Mouse (Mus musculus): Measurements from ENCODE around the gene Zbtb7b. TPM values are rescaled to one million over a fixed set of nuclear protein-coding genes. Genes with fewer than 3 reads are reported as not detected.

Gene Zbtb7b
- polyA plus RNA-seq, 2 experiments: 3.4 to 13.4 TPM

DNA sequence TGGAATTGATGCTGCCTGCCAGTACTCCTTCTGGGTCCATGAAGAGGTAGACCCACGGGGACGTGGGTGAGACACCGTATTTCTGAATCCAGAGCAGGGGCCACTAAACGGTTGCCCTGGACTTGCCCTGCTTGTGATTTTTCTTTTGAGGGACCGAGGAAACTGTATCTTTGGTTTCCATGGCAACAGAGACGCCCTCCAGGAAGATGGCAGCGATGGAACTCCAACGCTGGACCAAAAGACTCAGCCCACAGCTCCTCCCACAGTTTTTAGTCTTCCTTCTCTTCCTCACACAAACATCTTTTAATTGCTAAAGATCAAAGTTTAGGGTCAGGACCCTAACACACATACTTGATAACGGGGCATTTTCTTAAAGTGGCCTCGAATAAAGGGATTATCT lies 62.6 kb downstream of the Zbtb7b start:
- DNase-seq (ENCODE audit: low spot score) (no peak), ATAC-seq (ENCODE audit: low FRiP score, low read depth) (no peak)
- Histone ChIP-seq H3K4me1 (ENCODE audit: control insufficient read depth, insufficient read depth, low read length) (peaks cover 18% of the 10 kb centered on the region), H3K9me3 (ENCODE audit: control insufficient read depth, low read length) (no peaks in the 10 kb centered on the region), H3K27me3 (ENCODE audit: control insufficient read depth, insufficient read depth, low read length) (no peaks in the 10 kb centered on the region), H3K9ac (ENCODE audit: low read depth, low read length, severe bottlenecking) (no peak overlapping the region), H3K27ac (replicated peaks; ENCODE audit: low read depth, low read length) (no peak overlapping the region), H3K36me3 (ENCODE audit: control insufficient read depth, insufficient read depth, low read length) (peaks cover 28% of the 10 kb centered on the region), H3K4me2 (replicated peaks; ENCODE audit: low read depth, low read length, severe bottlenecking) (no peak overlapping the region), H3K4me3 (replicated peaks; ENCODE audit: low read length) (no peak overlapping the region)
- no peak for TF ChIP-seq POLR2A (IDR thresholded peaks at IDR 0.05; ENCODE audit: borderline replicate concordance, extremely low read depth, insufficient read depth, insufficient read length)
- 40% methylated on average over 10 of the region's 10 CpGs for WGBS

DNA sequence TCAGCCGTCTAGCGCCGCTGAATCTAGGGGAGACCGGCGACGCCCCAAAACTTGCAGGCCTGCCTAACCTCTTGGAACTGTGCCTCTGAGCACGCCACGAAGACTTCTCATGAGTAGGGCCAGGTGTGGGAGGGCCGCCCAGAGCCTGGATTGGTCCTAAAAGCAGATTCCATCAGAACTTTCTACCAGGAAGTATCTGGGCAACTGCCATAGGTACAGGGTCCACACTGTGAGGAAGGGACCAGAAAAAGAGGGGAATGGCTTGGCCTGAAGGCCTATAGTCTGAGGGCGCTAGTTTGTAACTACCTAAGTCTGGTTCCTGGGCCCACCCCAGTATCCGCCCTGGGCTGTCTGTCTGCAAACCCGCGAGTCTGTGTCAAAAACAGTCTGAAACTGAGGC lies 63.0 kb downstream of the Zbtb7b start:
- Histone ChIP-seq H3K27ac (replicated peaks; ENCODE audit: low read depth, low read length) (no peak overlapping the region), H3K36me3 (ENCODE audit: control insufficient read depth, insufficient read depth, low read length) (peaks cover 28% of the 10 kb centered on the region), H3K9ac (ENCODE audit: low read depth, low read length, severe bottlenecking) (no peak overlapping the region), H3K4me1 (ENCODE audit: control insufficient read depth, insufficient read depth, low read length) (peaks cover 15% of the 10 kb centered on the region), H3K4me3 (replicated peaks; ENCODE audit: low read length) (no peak overlapping the region), H3K27me3 (ENCODE audit: control insufficient read depth, insufficient read depth, low read length) (no peaks in the 10 kb centered on the region), H3K9me3 (ENCODE audit: control insufficient read depth, low read length) (no peaks in the 10 kb centered on the region), H3K4me2 (replicated peaks; ENCODE audit: low read depth, low read length, severe bottlenecking) (no peak overlapping the region)
- TF ChIP-seq POLR2A (IDR thresholded peaks at IDR 0.05; ENCODE audit: borderline replicate concordance, extremely low read depth, insufficient read depth, insufficient read length): no peak
- no peak for DNase-seq (ENCODE audit: low spot score)
- ATAC-seq (ENCODE audit: low FRiP score, low read depth): no peak
- 68% methylated on average over 13 of the region's 13 CpGs for WGBS

DNA sequence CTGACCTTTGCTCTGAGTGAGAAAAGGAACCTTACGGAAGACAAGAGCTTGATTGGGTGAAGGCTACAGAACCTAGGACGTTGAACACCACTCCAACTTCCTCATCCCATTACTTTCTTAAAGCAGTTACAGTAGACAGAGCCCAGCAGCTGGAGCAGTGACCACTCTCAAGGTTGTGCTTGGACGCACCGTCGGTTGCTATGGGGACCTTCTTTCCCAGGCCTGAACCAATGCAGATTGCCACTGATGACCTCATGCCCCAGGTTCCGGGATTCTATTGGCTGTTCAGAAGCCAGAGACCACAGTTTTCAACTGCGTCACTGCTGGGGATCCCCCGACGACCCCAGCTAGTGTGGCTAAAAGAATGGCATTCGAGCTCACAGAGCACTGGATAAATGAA lies 63.6 kb downstream of the Zbtb7b start:
- no peak for TF ChIP-seq POLR2A (IDR thresholded peaks at IDR 0.05; ENCODE audit: borderline replicate concordance, extremely low read depth, insufficient read depth, insufficient read length)
- DNase-seq (ENCODE audit: low spot score): peak; percentile 12
- Histone ChIP-seq H3K9me3 (ENCODE audit: control insufficient read depth, low read length) (no peaks in the 10 kb centered on the region), H3K4me1 (ENCODE audit: control insufficient read depth, insufficient read depth, low read length) (peaks cover 9% of the 10 kb centered on the region; the same call in 1 of the 2 replicates), H3K4me3 (replicated peaks; ENCODE audit: low read length) (no peak overlapping the region), H3K27me3 (ENCODE audit: control insufficient read depth, insufficient read depth, low read length) (no peaks in the 10 kb centered on the region), H3K4me2 (replicated peaks; ENCODE audit: low read depth, low read length, severe bottlenecking) (no peak overlapping the region), H3K36me3 (ENCODE audit: control insufficient read depth, insufficient read depth, low read length) (peaks cover 28% of the 10 kb centered on the region), H3K27ac (replicated peaks; ENCODE audit: low read depth, low read length) (no peak overlapping the region), H3K9ac (ENCODE audit: low read depth, low read length, severe bottlenecking) (no peak overlapping the region)
- no peak for ATAC-seq (ENCODE audit: low FRiP score, low read depth)
- 28% methylated on average over 10 of the region's 10 CpGs for WGBS

- Histone ChIP-seq H3K9ac (ENCODE audit: low read depth, low read length, severe bottlenecking) (no peak overlapping the region), H3K27me3 (ENCODE audit: control insufficient read depth, insufficient read depth, low read length) (no peaks in the 10 kb centered on the region), H3K9me3 (ENCODE audit: control insufficient read depth, low read length) (no peaks in the 10 kb centered on the region), H3K36me3 (ENCODE audit: control insufficient read depth, insufficient read depth, low read length) (peaks cover 28% of the 10 kb centered on the region), H3K4me2 (replicated peaks; ENCODE audit: low read depth, low read length, severe bottlenecking) (no peak overlapping the region), H3K4me1 (ENCODE audit: control insufficient read depth, insufficient read depth, low read length) (peaks cover 9% of the 10 kb centered on the region; the same call in 1 of the 2 replicates), H3K27ac (replicated peaks; ENCODE audit: low read depth, low read length) (no peak overlapping the region), H3K4me3 (replicated peaks; ENCODE audit: low read length) (no peak overlapping the region)
- no peak for DNase-seq (ENCODE audit: low spot score)
- WGBS: 35% methylated on average over 3 of the region's 3 CpGs
- ATAC-seq (ENCODE audit: low FRiP score, low read depth): no peak
- TF ChIP-seq POLR2A (IDR thresholded peaks at IDR 0.05; ENCODE audit: borderline replicate concordance, extremely low read depth, insufficient read depth, insufficient read length): no peak
Observed at GRCm38 (mm10) chr3:89330346-89330745, 64.2 kb downstream of the Zbtb7b start.

DNA sequence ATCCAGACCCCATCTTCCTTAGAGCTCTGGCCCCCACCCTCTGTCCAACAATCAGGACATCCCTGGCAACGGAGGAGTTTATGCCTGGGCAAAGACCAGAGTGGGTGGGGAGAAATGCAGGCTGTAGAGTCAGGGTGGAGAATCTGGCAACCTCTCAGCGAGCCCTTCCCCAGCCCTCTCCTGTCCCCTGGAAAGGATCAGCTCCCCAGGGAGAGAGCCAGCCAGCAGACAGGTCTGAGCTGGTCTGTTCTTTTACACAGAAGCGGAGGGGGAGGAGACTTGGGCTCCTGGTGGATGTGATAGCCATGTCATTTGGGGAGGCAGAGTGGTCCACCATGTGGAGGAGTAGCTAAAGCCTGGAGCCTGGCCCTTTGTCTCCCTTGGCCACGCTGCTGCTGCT lies 66.0 kb downstream of the Zbtb7b start:
- Histone ChIP-seq H3K4me1 (ENCODE audit: control insufficient read depth, insufficient read depth, low read length) (peaks cover 9% of the 10 kb centered on the region; the same call in 1 of the 2 replicates), H3K27me3 (ENCODE audit: control insufficient read depth, insufficient read depth, low read length) (no peaks in the 10 kb centered on the region), H3K27ac (replicated peaks; ENCODE audit: low read depth, low read length) (no peak overlapping the region), H3K9me3 (ENCODE audit: control insufficient read depth, low read length) (no peaks in the 10 kb centered on the region), H3K4me3 (replicated peaks; ENCODE audit: low read length) (no peak overlapping the region), H3K9ac (ENCODE audit: low read depth, low read length, severe bottlenecking) (no peak overlapping the region), H3K36me3 (ENCODE audit: control insufficient read depth, insufficient read depth, low read length) (peaks cover 12% of the 10 kb centered on the region), H3K4me2 (replicated peaks; ENCODE audit: low read depth, low read length, severe bottlenecking) (no peak overlapping the region)
- ATAC-seq (ENCODE audit: low FRiP score, low read depth): no peak
- WGBS: 21% methylated on average over 4 of the region's 4 CpGs
- TF ChIP-seq POLR2A (IDR thresholded peaks at IDR 0.05; ENCODE audit: borderline replicate concordance, extremely low read depth, insufficient read depth, insufficient read length): no peak
- DNase-seq (ENCODE audit: low spot score): peak; percentile 12

Other genes with a start within 250 kb of the Zbtb7b start
- gene Hcn3, start 234.6 kb downstream of the Zbtb7b start, polyA plus RNA-seq (2012; rRNA removed): 4.6 and 8.9 TPM in 2 replicates
- 1.5 and 1.6 TPM in 2 replicates for gene Hcn3, start 234.6 kb downstream of the Zbtb7b start, polyA plus RNA-seq (2014; fragmentation: Nextera tagmentation; extraction: Ambion mirVana)
- gene Clk2, start 230.0 kb downstream of the Zbtb7b start, polyA plus RNA-seq (2012; rRNA removed): 152 and 155 TPM in 2 replicates
- 26.5 and 34.2 TPM in 2 replicates for gene Clk2, start 230.0 kb downstream of the Zbtb7b start, polyA plus RNA-seq (2014; fragmentation: Nextera tagmentation; extraction: Ambion mirVana)
- 114 and 156 TPM in 2 replicates for gene Scamp3, start 217.3 kb downstream of the Zbtb7b start, polyA plus RNA-seq (2012; rRNA removed)
- gene Scamp3, start 217.3 kb downstream of the Zbtb7b start, polyA plus RNA-seq (2014; fragmentation: Nextera tagmentation; extraction: Ambion mirVana): 93.9 and 96.0 TPM in 2 replicates
- 95.5 and 124 TPM in 2 replicates for gene Fam189b, start 211.6 kb downstream of the Zbtb7b start, polyA plus RNA-seq (2012; rRNA removed)
- 34.5 and 34.8 TPM in 2 replicates for gene Fam189b, start 211.6 kb downstream of the Zbtb7b start, polyA plus RNA-seq (2014; fragmentation: Nextera tagmentation; extraction: Ambion mirVana)
- gene Gba, start 191.8 kb downstream of the Zbtb7b start, polyA plus RNA-seq (2012; rRNA removed): 51.2 and 68.0 TPM in 2 replicates
- 48.1 and 53.3 TPM in 2 replicates for gene Gba, start 191.8 kb downstream of the Zbtb7b start, polyA plus RNA-seq (2014; fragmentation: Nextera tagmentation; extraction: Ambion mirVana)
- 229 and 244 TPM in 2 replicates for gene Thbs3, start 179.6 kb downstream of the Zbtb7b start, polyA plus RNA-seq (2012; rRNA removed)
- gene Thbs3, start 179.6 kb downstream of the Zbtb7b start, polyA plus RNA-seq (2014; fragmentation: Nextera tagmentation; extraction: Ambion mirVana): 78.9 and 83.0 TPM in 2 replicates
- gene Mtx1, start 167.7 kb downstream of the Zbtb7b start, polyA plus RNA-seq (2012; rRNA removed): 196 and 211 TPM in 2 replicates
- gene Mtx1, start 167.7 kb downstream of the Zbtb7b start, polyA plus RNA-seq (2014; fragmentation: Nextera tagmentation; extraction: Ambion mirVana): 159 and 163 TPM in 2 replicates
- 5.6 and 7.0 TPM in 2 replicates for gene Muc1, start 165.7 kb downstream of the Zbtb7b start, polyA plus RNA-seq (2012; rRNA removed)
- gene Muc1, start 165.7 kb downstream of the Zbtb7b start, polyA plus RNA-seq (2014; fragmentation: Nextera tagmentation; extraction: Ambion mirVana): 0.55 and 1.1 TPM in 2 replicates
- gene Krtcap2, start 148.8 kb downstream of the Zbtb7b start, polyA plus RNA-seq (2012; rRNA removed): 121 and 153 TPM in 2 replicates
- 352 and 353 TPM in 2 replicates for gene Krtcap2, start 148.8 kb downstream of the Zbtb7b start, polyA plus RNA-seq (2014; fragmentation: Nextera tagmentation; extraction: Ambion mirVana)
- gene Trim46, start 148.5 kb downstream of the Zbtb7b start, polyA plus RNA-seq (2012; rRNA removed): 19.0 and 25.4 TPM in 2 replicates
- gene Trim46, start 148.5 kb downstream of the Zbtb7b start, polyA plus RNA-seq (2014; fragmentation: Nextera tagmentation; extraction: Ambion mirVana): 3.9 and 4.7 TPM in 2 replicates
- gene Dpm3, start 135.4 kb downstream of the Zbtb7b start, polyA plus RNA-seq (2012; rRNA removed): 313 and 432 TPM in 2 replicates
- 165 and 173 TPM in 2 replicates for gene Dpm3, start 135.4 kb downstream of the Zbtb7b start, polyA plus RNA-seq (2014; fragmentation: Nextera tagmentation; extraction: Ambion mirVana)
- gene Slc50a1, start 124.2 kb downstream of the Zbtb7b start, polyA plus RNA-seq (2012; rRNA removed): 150 and 198 TPM in 2 replicates
- 90.8 and 95.6 TPM in 2 replicates for gene Slc50a1, start 124.2 kb downstream of the Zbtb7b start, polyA plus RNA-seq (2014; fragmentation: Nextera tagmentation; extraction: Ambion mirVana)
- gene Efna1, start 113.6 kb downstream of the Zbtb7b start, polyA plus RNA-seq (2012; rRNA removed): 51.7 and 52.2 TPM in 2 replicates
- 42.2 and 48.1 TPM in 2 replicates for gene Efna1, start 113.6 kb downstream of the Zbtb7b start, polyA plus RNA-seq (2014; fragmentation: Nextera tagmentation; extraction: Ambion mirVana)
- gene Efna3, start 71.8 kb downstream of the Zbtb7b start, polyA plus RNA-seq (2012; rRNA removed): 38.1 and 48.5 TPM in 2 replicates
- 32.1 and 34.4 TPM in 2 replicates for gene Efna3, start 71.8 kb downstream of the Zbtb7b start, polyA plus RNA-seq (2014; fragmentation: Nextera tagmentation; extraction: Ambion mirVana)
- gene Efna4, start 56.7 kb downstream of the Zbtb7b start, polyA plus RNA-seq (2012; rRNA removed): 56.5 and 67.1 TPM in 2 replicates
- 32.0 and 34.2 TPM in 2 replicates for gene Efna4, start 56.7 kb downstream of the Zbtb7b start, polyA plus RNA-seq (2014; fragmentation: Nextera tagmentation; extraction: Ambion mirVana)
- gene Adam15, start 44.8 kb downstream of the Zbtb7b start, polyA plus RNA-seq (2012; rRNA removed): 80.4 and 97.6 TPM in 2 replicates
- gene Adam15, start 44.8 kb downstream of the Zbtb7b start, polyA plus RNA-seq (2014; fragmentation: Nextera tagmentation; extraction: Ambion mirVana): 45.9 and 48.2 TPM in 2 replicates
- gene Dcst2, start 32.8 kb downstream of the Zbtb7b start, polyA plus RNA-seq (2012; rRNA removed): 0.63 and 1.1 TPM in 2 replicates
- gene Dcst2, start 32.8 kb downstream of the Zbtb7b start, polyA plus RNA-seq (2014; fragmentation: Nextera tagmentation; extraction: Ambion mirVana): 0.14 and 0.26 TPM in 2 replicates
- gene Dcst1, start 29.5 kb downstream of the Zbtb7b start, polyA plus RNA-seq (2012; rRNA removed): 0.11 and 0.17 TPM in 2 replicates
- gene Dcst1, start 29.5 kb downstream of the Zbtb7b start, polyA plus RNA-seq (2014; fragmentation: Nextera tagmentation; extraction: Ambion mirVana): 0.17 and 0.18 TPM in 2 replicates
- 2.4 and 2.8 TPM in 2 replicates for gene Lenep, start 8.0 kb upstream of the Zbtb7b start, polyA plus RNA-seq (2012; rRNA removed)
- gene Lenep, start 8.0 kb upstream of the Zbtb7b start, polyA plus RNA-seq (2014; fragmentation: Nextera tagmentation; extraction: Ambion mirVana): not detected in 2 replicates
- 32.8 and 36.0 TPM in 2 replicates for gene Flad1, start 17.1 kb upstream of the Zbtb7b start, polyA plus RNA-seq (2012; rRNA removed)
- gene Flad1, start 17.1 kb upstream of the Zbtb7b start, polyA plus RNA-seq (2014; fragmentation: Nextera tagmentation; extraction: Ambion mirVana): 26.8 and 27.1 TPM in 2 replicates
- 247 and 268 TPM in 2 replicates for gene Cks1b, start 23.6 kb upstream of the Zbtb7b start, polyA plus RNA-seq (2012; rRNA removed)
- gene Cks1b, start 23.6 kb upstream of the Zbtb7b start, polyA plus RNA-seq (2014; fragmentation: Nextera tagmentation; extraction: Ambion mirVana): 473 and 476 TPM in 2 replicates
- 134 and 166 TPM in 2 replicates for gene Shc1, start 23.7 kb upstream of the Zbtb7b start, polyA plus RNA-seq (2012; rRNA removed)
- gene Shc1, start 23.7 kb upstream of the Zbtb7b start, polyA plus RNA-seq (2014; fragmentation: Nextera tagmentation; extraction: Ambion mirVana): 72.5 and 80.0 TPM in 2 replicates
- 83.4 and 121 TPM in 2 replicates for gene Pygo2, start 35.4 kb upstream of the Zbtb7b start, polyA plus RNA-seq (2012; rRNA removed)
- gene Pygo2, start 35.4 kb upstream of the Zbtb7b start, polyA plus RNA-seq (2014; fragmentation: Nextera tagmentation; extraction: Ambion mirVana): 58.3 and 65.3 TPM in 2 replicates
- 31.4 and 32.8 TPM in 2 replicates for gene Pbxip1, start 41.9 kb upstream of the Zbtb7b start, polyA plus RNA-seq (2012; rRNA removed)
- gene Pbxip1, start 41.9 kb upstream of the Zbtb7b start, polyA plus RNA-seq (2014; fragmentation: Nextera tagmentation; extraction: Ambion mirVana): 17.9 and 21.2 TPM in 2 replicates
- 41.8 and 47.2 TPM in 2 replicates for gene Pmvk, start 59.8 kb upstream of the Zbtb7b start, polyA plus RNA-seq (2012; rRNA removed)
- 46.5 and 52.3 TPM in 2 replicates for gene Pmvk, start 59.8 kb upstream of the Zbtb7b start, polyA plus RNA-seq (2014; fragmentation: Nextera tagmentation; extraction: Ambion mirVana)
- 5.9 and 6.6 TPM in 2 replicates for gene Kcnn3, start 125.4 kb upstream of the Zbtb7b start, polyA plus RNA-seq (2012; rRNA removed)
- gene Kcnn3, start 125.4 kb upstream of the Zbtb7b start, polyA plus RNA-seq (2014; fragmentation: Nextera tagmentation; extraction: Ambion mirVana): 4.1 and 5.0 TPM in 2 replicates

Measured in limb, embryonic 14.5 days (tissue).